Mouse (Mus musculus): ENCODE data around the gene Crb3.
A peak's percentile ranks its signal among the peaks of the same experiment; 100 is the strongest.

The Crb3 gene

DNA sequence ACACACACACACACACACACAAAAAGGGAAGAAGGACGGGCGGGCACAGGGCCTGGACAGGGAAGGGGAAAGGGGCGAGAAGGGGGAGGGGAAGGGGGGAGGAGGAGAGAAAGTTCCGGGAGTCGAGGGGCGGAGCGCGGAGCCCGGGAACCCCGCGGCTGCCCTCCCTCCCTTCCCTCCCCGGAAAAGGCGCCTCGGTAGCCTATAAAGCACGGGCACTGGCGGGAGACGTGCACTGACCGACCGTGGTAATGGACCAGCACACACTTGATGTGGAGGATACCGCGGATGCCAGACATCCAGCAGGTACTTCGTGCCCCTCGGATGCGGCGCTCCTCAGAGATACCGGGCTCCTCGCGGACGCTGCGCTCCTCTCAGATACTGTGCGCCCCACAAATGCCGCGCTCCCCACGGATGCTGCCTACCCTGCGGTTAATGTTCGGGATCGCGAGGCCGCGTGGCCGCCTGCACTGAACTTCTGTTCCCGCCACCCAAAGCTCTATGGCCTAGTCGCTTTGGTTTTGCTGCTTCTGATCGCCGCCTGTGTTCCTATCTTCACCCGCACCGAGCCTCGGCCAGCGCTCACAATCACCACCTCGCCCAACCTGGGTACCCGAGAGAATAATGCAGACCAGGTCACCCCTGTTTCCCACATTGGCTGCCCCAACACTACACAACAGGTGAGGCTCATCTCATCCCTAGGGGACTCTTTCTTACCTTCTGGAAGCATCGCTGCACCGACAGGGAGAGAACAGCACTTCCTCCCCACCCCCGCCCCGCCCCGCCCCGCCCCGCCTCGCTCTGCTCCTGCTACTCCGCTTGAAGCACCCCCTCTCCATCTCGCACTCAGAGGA lies 46.5 kb downstream of the Crb3 start, which contains the start of gene Tnfsf9:
Gene Tnfsf9, plus strand, starts transcription at position 145 of the 854 bp plus-strand sequence.
- Histone ChIP-seq H3K4me3 (replicated peaks; ENCODE audit: low read length) (peak within 1 kb of the TSS; percentile 86), H3K4me1 (replicated peaks; ENCODE audit: low read depth, low read length) (peaks cover 50% of the 10 kb centered on the region), H3K9me3 (ENCODE audit: low read length) (no peaks in the 10 kb centered on the region), H3K27me3 (ENCODE audit: insufficient read depth, low read length) (peaks cover 55% of the 10 kb centered on the region), H3K36me3 (ENCODE audit: insufficient read depth, low read length) (peaks cover 11% of the 10 kb centered on the region)
- no peak for TF ChIP-seq POU5F1 (IDR thresholded peaks at IDR 0.05; ENCODE audit: borderline replicate concordance, low read length)
- no peak for TF ChIP-seq NANOG (IDR thresholded peaks at IDR 0.05; ENCODE audit: borderline replicate concordance, low read length)
- no peak for TF ChIP-seq CTCF (conservative IDR thresholded peaks at IDR 0.05; ENCODE audit: low read length)

DNA sequence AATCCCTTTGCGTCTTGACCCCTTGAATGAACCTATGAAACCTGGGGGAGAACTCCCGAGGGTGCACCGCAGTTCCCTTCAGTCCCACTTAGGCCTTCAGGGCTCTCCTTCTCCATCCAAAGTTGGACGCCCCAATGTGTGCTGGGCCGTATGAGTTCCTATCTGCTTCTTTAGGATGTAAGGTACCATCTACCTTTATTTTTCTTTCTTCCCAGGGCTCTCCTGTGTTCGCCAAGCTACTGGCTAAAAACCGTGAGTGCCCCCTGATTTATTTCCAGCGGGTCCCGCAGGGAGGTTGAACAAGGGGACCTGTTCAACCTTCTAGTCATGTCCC lies 47.1 kb downstream of the Crb3 start:
- TF ChIP-seq POU5F1 (IDR thresholded peaks at IDR 0.05; ENCODE audit: borderline replicate concordance, low read length) (no peak), CTCF (conservative IDR thresholded peaks at IDR 0.05; ENCODE audit: low read length) (no peak)
- peaks cover 55% of the 10 kb centered on the region for H3K27me3 ChIP-seq (ENCODE audit: insufficient read depth, low read length)
- H3K4me1 ChIP-seq (replicated peaks; ENCODE audit: low read depth, low read length), result peaks cover 51% of the 10 kb centered on the region
- peaks cover 11% of the 10 kb centered on the region for H3K36me3 ChIP-seq (ENCODE audit: insufficient read depth, low read length)
- no peaks in the 10 kb centered on the region for H3K9me3 ChIP-seq (ENCODE audit: low read length)
- peak overlapping the region; percentile 86 for H3K4me3 ChIP-seq (replicated peaks; ENCODE audit: low read length)

DNA sequence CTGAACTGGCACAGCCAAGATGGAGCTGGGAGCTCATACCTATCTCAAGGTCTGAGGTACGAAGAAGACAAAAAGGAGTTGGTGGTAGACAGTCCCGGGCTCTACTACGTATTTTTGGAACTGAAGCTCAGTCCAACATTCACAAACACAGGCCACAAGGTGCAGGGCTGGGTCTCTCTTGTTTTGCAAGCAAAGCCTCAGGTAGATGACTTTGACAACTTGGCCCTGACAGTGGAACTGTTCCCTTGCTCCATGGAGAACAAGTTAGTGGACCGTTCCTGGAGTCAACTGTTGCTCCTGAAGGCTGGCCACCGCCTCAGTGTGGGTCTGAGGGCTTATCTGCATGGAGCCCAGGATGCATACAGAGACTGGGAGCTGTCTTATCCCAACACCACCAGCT lies 48.2 kb downstream of the Crb3 start:
- Histone ChIP-seq H3K4me3 (replicated peaks; ENCODE audit: low read length) (no peak overlapping the region), H3K36me3 (ENCODE audit: insufficient read depth, low read length) (peaks cover 11% of the 10 kb centered on the region), H3K27me3 (ENCODE audit: insufficient read depth, low read length) (peaks cover 47% of the 10 kb centered on the region), H3K9me3 (ENCODE audit: low read length) (no peaks in the 10 kb centered on the region), H3K4me1 (replicated peaks; ENCODE audit: low read depth, low read length) (peaks cover 54% of the 10 kb centered on the region)
- TF ChIP-seq NANOG (IDR thresholded peaks at IDR 0.05; ENCODE audit: borderline replicate concordance, low read length), result no peak
- TF ChIP-seq POU5F1 (IDR thresholded peaks at IDR 0.05; ENCODE audit: borderline replicate concordance, low read length), result no peak
- no peak for TF ChIP-seq CTCF (conservative IDR thresholded peaks at IDR 0.05; ENCODE audit: low read length)

DNA sequence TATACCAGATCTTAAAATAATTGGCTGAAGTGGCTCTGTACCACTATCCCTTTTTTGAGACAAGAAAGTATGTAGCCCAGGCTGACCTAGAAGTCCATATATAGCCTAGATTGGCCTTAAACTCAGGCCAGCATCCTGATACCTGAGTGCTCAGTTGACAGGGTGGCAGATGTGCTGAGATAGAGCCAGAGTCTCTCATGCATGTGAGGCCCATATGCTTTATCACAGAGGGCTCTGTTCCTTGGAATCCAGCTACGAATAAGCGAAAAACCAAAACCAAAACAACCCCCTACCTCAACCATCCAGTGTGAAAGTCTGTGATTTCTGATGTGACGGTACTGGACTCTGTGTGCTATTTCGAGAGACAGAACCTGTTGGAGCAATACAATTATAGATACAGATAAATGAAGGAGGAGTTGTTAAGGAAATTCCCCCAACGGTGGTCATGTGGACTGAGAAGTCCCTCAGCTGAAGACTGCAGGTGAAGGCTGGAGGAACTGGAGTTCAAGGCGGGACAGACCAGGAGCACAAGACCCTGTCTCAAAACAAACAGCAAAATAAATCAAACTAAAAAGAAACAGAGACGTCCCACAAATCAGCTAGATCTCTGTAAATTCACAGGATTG lies 49.2 kb downstream of the Crb3 start:
- H3K27me3 ChIP-seq (ENCODE audit: insufficient read depth, low read length), result peaks cover 47% of the 10 kb centered on the region
- H3K9me3 ChIP-seq (ENCODE audit: low read length), result no peaks in the 10 kb centered on the region
- H3K36me3 ChIP-seq (ENCODE audit: insufficient read depth, low read length), result peaks cover 11% of the 10 kb centered on the region
- H3K4me3 ChIP-seq (replicated peaks; ENCODE audit: low read length), result no peak overlapping the region
- H3K4me1 ChIP-seq (replicated peaks; ENCODE audit: low read depth, low read length), result peaks cover 47% of the 10 kb centered on the region
- no peak for TF ChIP-seq NANOG (IDR thresholded peaks at IDR 0.05; ENCODE audit: borderline replicate concordance, low read length)
- no peak for TF ChIP-seq CTCF (conservative IDR thresholded peaks at IDR 0.05; ENCODE audit: low read length)

DNA sequence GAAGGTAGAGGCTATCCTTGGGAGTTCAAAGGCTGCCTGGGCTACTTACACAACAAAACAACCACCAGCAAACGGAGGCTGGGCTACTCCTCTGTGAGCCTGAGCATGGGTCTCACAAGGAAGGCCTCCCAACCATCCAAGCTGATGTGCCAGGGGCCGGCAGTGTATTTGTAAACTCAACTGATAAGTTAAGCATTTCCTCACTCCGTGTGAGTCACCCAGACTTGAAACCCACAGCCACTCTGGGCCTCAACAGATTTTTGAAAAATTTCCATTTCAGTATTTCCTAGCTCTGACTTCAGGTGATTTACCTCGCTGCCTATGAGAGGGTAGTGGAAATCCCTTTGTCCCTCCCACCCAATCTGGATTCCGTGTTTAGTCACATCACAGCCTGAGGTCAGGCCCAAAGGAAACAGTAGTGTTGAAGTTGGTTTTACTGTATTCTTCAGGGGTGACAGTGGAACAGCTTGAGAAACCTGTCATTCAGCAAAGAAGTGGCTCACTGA lies 49.8 kb downstream of the Crb3 start:
- peaks cover 11% of the 10 kb centered on the region for H3K36me3 ChIP-seq (ENCODE audit: insufficient read depth, low read length)
- H3K9me3 ChIP-seq (ENCODE audit: low read length), result no peaks in the 10 kb centered on the region
- H3K4me1 ChIP-seq (replicated peaks; ENCODE audit: low read depth, low read length), result peaks cover 41% of the 10 kb centered on the region
- TF ChIP-seq POU5F1 (IDR thresholded peaks at IDR 0.05; ENCODE audit: borderline replicate concordance, low read length), result no peak
- no peak for TF ChIP-seq NANOG (IDR thresholded peaks at IDR 0.05; ENCODE audit: borderline replicate concordance, low read length)
- no peak for TF ChIP-seq CTCF (conservative IDR thresholded peaks at IDR 0.05; ENCODE audit: low read length)
- no peak overlapping the region for H3K4me3 ChIP-seq (replicated peaks; ENCODE audit: low read length)
- peaks cover 51% of the 10 kb centered on the region for H3K27me3 ChIP-seq (ENCODE audit: insufficient read depth, low read length)

DNA sequence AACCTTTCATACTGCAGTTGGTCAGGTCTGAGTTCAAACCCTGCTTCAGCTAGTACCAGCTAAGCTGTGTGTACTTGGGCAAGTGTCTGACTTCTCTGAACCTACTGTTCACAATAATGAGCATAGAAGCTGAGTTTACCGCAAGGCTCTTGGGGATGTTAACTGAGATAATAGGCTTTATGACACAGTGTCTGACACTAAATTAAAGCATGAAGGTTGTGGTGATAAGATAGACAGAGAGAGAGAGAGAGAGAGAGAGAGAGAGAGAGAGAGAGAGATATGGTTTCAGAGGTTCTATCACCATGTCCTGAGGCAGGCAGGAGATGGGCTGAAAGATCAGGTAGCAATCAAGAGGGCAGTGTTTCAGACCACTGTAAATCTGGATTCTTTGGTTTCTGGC lies 51.1 kb downstream of the Crb3 start:
- Histone ChIP-seq H3K4me1 (replicated peaks; ENCODE audit: low read depth, low read length) (peaks cover 29% of the 10 kb centered on the region), H3K9me3 (ENCODE audit: low read length) (no peaks in the 10 kb centered on the region)
- no peak for TF ChIP-seq CTCF (conservative IDR thresholded peaks at IDR 0.05; ENCODE audit: low read length)
- TF ChIP-seq POU5F1 (IDR thresholded peaks at IDR 0.05; ENCODE audit: borderline replicate concordance, low read length), result no peak
- TF ChIP-seq NANOG (IDR thresholded peaks at IDR 0.05; ENCODE audit: borderline replicate concordance, low read length), result no peak

DNA sequence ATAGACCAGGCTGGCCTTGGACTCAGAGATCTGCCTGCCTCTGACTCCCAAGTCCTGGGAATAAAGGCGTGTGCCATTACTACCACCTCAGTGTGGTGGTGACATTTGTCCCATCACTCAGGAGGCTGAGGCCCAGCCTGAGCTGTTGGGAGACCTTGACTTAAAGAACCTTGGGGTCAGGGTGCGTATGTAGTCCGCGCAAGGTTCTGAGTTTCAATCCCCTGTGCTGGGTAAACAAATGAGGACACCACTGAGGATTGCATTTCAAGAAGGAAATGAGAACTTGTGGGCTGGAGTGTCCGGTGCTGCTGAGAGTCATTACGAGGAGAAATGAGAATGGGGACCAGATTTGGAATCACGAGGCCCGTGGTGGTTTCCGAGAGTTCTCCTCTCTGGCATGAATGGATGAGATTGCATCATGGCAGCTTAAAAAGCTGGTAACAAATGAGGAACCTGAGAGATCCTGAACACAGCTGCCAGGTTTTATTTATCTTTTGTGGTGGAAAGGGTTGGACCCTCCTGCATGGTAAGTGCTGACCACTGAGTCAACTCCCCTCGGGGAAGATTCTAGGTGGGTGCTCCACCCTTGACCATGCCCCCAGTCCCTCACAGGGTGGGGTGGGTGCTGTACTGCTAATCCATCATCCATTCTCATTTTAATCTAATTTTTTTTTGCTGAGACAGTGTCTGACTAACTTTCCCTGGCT lies 54.0 kb downstream of the Crb3 start:
- Histone ChIP-seq H3K27me3 (ENCODE audit: insufficient read depth, low read length) (peaks cover 29% of the 10 kb centered on the region), H3K9me3 (ENCODE audit: low read length) (no peaks in the 10 kb centered on the region), H3K4me1 (replicated peaks; ENCODE audit: low read depth, low read length) (peaks cover 17% of the 10 kb centered on the region), H3K4me3 (replicated peaks; ENCODE audit: low read length) (no peak overlapping the region), H3K36me3 (ENCODE audit: insufficient read depth, low read length) (peaks cover 2% of the 10 kb centered on the region; the same call in 1 of the 2 replicates)
- no peak for TF ChIP-seq POU5F1 (IDR thresholded peaks at IDR 0.05; ENCODE audit: borderline replicate concordance, low read length)
- no peak for TF ChIP-seq CTCF (conservative IDR thresholded peaks at IDR 0.05; ENCODE audit: low read length)
- TF ChIP-seq NANOG (IDR thresholded peaks at IDR 0.05; ENCODE audit: borderline replicate concordance, low read length), result no peak

More for the DNA sequence above, 51.1 kb downstream of the Crb3 start:
- Histone ChIP-seq H3K27me3 (ENCODE audit: insufficient read depth, low read length) (peaks cover 49% of the 10 kb centered on the region), H3K4me3 (replicated peaks; ENCODE audit: low read length) (no peak overlapping the region), H3K36me3 (ENCODE audit: insufficient read depth, low read length) (peaks cover 11% of the 10 kb centered on the region)
